Mouse (Mus musculus) bone marrow, adult 2 months (tissue): ENCODE measurements around the gene Zcchc10. TPM values are rescaled to one million over a fixed set of nuclear protein-coding genes. Genes with fewer than 3 reads are reported as not detected.
"Not testable (repeated sequence)": the region's sequence is repeated elsewhere in the genome, so short reads cannot be mapped to it uniquely, and the experiment has no call there.

ENCODE experiments used
- H3K27ac ChIP-seq: fragments of 200-500 bp; 2 replicates; pipeline ENCODE4 v1.5.1; 2012; ENCODE audit warnings: low read depth, mild to moderate bottlenecking, control low read depth, inconsistent platforms, low read length; ENCODE audit not compliant: control insufficient read depth, poor library complexity, insufficient read depth
- H3K4me1 ChIP-seq: fragments of 200-500 bp; 2 replicates; pipeline ENCODE4 v1.6.1; 2011; ENCODE audit warnings: low read length; ENCODE audit not compliant: control insufficient read depth, insufficient read depth
- H3K4me3 ChIP-seq: fragments of 200-500 bp; replicated peaks from 2 replicates; pipeline ENCODE3; 2011; ENCODE audit warnings: mild to moderate bottlenecking, low read depth, low read length, control low read depth; ENCODE audit not compliant: control insufficient read depth
- CTCF ChIP-seq: fragments of 200-500 bp; IDR thresholded peaks from 2 replicates; pipeline ENCODE4 v1.5.1; 2011; ENCODE audit warnings: low read length, control low read depth; ENCODE audit not compliant: control insufficient read depth, insufficient read depth
- POLR2A ChIP-seq: fragments of 200-500 bp; IDR thresholded peaks from 2 replicates; pipeline ENCODE4 v1.6.1; 2011; ENCODE audit warnings: low read depth, mild to moderate bottlenecking, control low read depth, low read length, borderline replicate concordance; ENCODE audit not compliant: control insufficient read depth
- WGBS: fragments of 180-500 bp; shearing (Covaris S2); methylation state at CpG from one replicate; pipeline ENCODE4 v1.1.7; 2018; 5-methylcytosine and 5-hydroxymethylcytosine counted together
- polyA plus RNA-seq: library from polyadenylated mRNA; stranded (reverse); fragments of >200 nt; gene quantifications from 2 replicates; pipeline ENCODE4 v1.2.4, GENCODE M21; 2011; ENCODE audit warnings: low replicate concordance; ENCODE audit not compliant: missing spikeins, insufficient read depth, insufficient read length

Gene Zcchc10
- polyA plus RNA-seq, 1 experiment: 9.6 TPM

- no peak for TF ChIP-seq POLR2A
- no peak for TF ChIP-seq CTCF
- Histone ChIP-seq H3K4me3 (no peak overlapping the region), H3K4me1 (no peaks in the 10 kb centered on the region; the same call in none of the 2 replicates), H3K27ac (no peak overlapping the region)
- 66% methylated on average over 7 of the region's 7 CpGs for WGBS
These were observed 5.8 kb downstream of the Zcchc10 start for GRCm38 (mm10) chr11:53330325-53330724.

GRCm38 (mm10) chr11:53331121-53331520 is 6.6 kb downstream of the Zcchc10 start:
- H3K4me3 ChIP-seq: no peak overlapping the region
- H3K4me1 ChIP-seq: no peaks in the 10 kb centered on the region
- TF ChIP-seq CTCF: no peak
- no peak for TF ChIP-seq POLR2A
- no peak overlapping the region for H3K27ac ChIP-seq
- WGBS: 88% methylated on average over 6 of the region's 6 CpGs

- Histone ChIP-seq H3K27ac (no peak overlapping the region), H3K4me1 (no peaks in the 10 kb centered on the region), H3K4me3 (no peak overlapping the region)
- WGBS: 75% methylated on average over 14 of the region's 14 CpGs
- TF ChIP-seq POLR2A (no peak), CTCF (no peak)
These were observed 7.7 kb downstream of the Zcchc10 start for GRCm38 (mm10) chr11:53332076-53332680.

GRCm38 (mm10) chr11:53335505-53336181 is 11.2 kb downstream of the Zcchc10 start:
- TF ChIP-seq POLR2A: no peak
- TF ChIP-seq CTCF: no peak
- Histone ChIP-seq H3K4me1 (no peaks in the 10 kb centered on the region), H3K27ac (no peak overlapping the region), H3K4me3 (no peak overlapping the region)
- 29% methylated on average over 3 of the region's 3 CpGs for WGBS

DNA sequence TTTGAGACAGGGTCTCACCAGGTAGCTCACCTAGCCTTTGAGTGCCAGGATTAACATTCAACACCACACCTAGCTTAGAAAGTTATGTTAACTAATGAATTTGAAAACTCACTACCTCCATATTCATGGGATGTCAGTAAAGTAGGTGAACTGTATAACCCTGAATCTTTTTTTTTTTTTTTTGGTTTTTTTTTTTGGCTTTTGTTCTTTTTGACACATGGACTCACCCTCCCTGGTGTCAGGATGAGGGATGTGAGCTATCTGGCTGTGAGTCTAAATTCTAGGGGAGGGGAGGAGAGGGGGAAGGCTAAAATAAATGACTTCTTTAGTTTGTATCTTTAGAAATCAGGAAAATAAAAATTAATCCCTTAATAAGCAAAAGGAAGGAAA is 11.7 kb downstream of the Zcchc10 start:
- no peak for TF ChIP-seq POLR2A
- no peak for TF ChIP-seq CTCF
- Histone ChIP-seq H3K4me3 (no peak overlapping the region), H3K27ac (no peak overlapping the region), H3K4me1 (no peaks in the 10 kb centered on the region)

DNA sequence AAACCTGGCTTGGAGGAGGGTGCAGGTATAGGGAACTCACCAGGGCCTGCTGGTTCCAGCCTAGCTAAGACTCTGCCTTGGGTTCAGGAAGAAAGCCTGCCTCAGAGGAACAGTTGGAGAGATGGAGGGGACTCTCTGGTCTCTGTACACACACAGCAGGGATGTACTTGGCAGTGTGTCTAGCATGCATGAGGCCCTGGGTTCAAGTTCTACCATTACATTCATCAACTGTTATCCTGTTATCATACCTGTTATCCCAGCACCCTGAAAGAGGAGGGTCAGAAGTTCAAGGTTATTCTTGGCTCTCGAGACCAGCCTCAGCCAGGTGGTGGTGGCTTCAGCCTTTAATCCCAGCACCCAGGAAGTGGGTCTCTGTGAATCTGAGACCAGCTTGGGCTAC is 12.4 kb downstream of the Zcchc10 start:
- no peak for TF ChIP-seq POLR2A
- TF ChIP-seq CTCF: no peak
- H3K4me1 ChIP-seq: no peaks in the 10 kb centered on the region; the same call in 1 of the 2 replicates
- WGBS: 61% methylated on average over 1 of the region's 1 CpGs

DNA sequence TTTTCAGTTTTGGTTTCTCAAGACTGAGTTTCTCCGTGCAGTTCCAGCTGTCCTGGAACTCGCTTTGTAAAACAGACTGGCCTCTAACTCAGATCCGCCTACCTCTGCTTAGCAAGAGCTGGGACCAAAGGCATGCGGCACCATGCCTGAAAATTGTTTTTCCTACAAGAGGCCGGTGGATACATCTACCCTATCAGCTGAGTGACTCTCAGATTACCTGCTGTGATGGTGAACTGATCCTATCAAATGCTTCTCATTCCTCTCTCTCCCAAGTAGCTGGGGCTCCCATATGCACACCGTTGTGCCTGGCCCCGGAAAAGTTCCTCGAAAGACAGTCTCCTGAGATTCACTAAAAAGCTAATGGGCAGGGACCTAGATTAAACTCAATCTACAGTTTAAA is 13.2 kb downstream of the Zcchc10 start:
- TF ChIP-seq POLR2A (no peak), CTCF (no peak)
- Histone ChIP-seq H3K27ac (no peak overlapping the region), H3K4me3 (no peak overlapping the region), H3K4me1 (no peaks in the 10 kb centered on the region; the same call in 1 of the 2 replicates)
- 87% methylated on average over 8 of the region's 8 CpGs for WGBS

More for the DNA sequence above, 12.4 kb downstream of the Zcchc10 start:
- H3K4me3 ChIP-seq: no peak overlapping the region
- H3K27ac ChIP-seq: no peak overlapping the region

- not testable (repeated sequence) for H3K27ac ChIP-seq, H3K4me3 ChIP-seq, H3K4me1 ChIP-seq
- WGBS: 81% methylated on average over 10 of the region's 10 CpGs
These were observed 16.5 kb downstream of the Zcchc10 start for GRCm38 (mm10) chr11:53341019-53341418.
